In genomic region chr6:112304751-112305150, GRCm38 (mm10) we compare ENCODE assay signal across 9 mouse cellular contexts. TPM values are rescaled to one million over a fixed set of nuclear protein-coding genes. Genes with fewer than 3 reads are reported as not detected.
A peak's percentile ranks its signal among the peaks of the same experiment; 100 is the strongest.
DNase-seq lines count a peak whose midpoint lies in the region; ATAC-seq and TF ChIP-seq lines count a peak whose summit lies in the region.
"Had no signal": no experiment of that assay in that cellular context is flagged by ENCODE, and none has a peak within 500 bp of the region (broad histone marks: within the 10 kb centered on the region; RNA-seq: fewer than 3 reads in every experiment).

No protein-coding gene starts in this region.

- H3K27me3 ChIP-seq in kidney, adult 2 months (replicated peaks; ENCODE audit: control insufficient read depth, insufficient read depth, low read length), result no peaks in the 10 kb centered on the region
- no peaks in the 10 kb centered on the region for H3K27me3 ChIP-seq in kidney, embryonic 14.5 days (ENCODE audit: control insufficient read depth, insufficient read depth, low read length)
- H3K27me3 ChIP-seq in forebrain, embryonic 11.5 days (ENCODE audit: control insufficient read depth, insufficient read depth, low read length), result no peaks in the 10 kb centered on the region

- DNase-seq in kidney, adult 2 months, result peak; percentile 78
- peak; percentile 38 to 60 for DNase-seq in gastrocnemius, adult 8-10 months (ENCODE audit: low spot score in 2 of 2)
- peak; percentile 65 for DNase-seq in kidney, postnatal 14 days
- DNase-seq in ovary, postnatal 14 days (ENCODE audit: low spot score), result peak; percentile 19
- DNase-seq in spleen, postnatal 14 days (ENCODE audit: low spot score in 2 of 2), result no peak
- no peak for DNase-seq in forebrain, embryonic 11.5 days (ENCODE audit: low spot score)
- no peak for DNase-seq in retina, embryonic 14.5 days (ENCODE audit: low spot score)

- no peaks in the 10 kb centered on the region for H3K36me3 ChIP-seq in kidney, adult 2 months (ENCODE audit: control insufficient read depth, insufficient read depth, low read length)
- H3K36me3 ChIP-seq in kidney, embryonic 14.5 days (ENCODE audit: control insufficient read depth, insufficient read depth, low read length), result no peaks in the 10 kb centered on the region
- H3K36me3 ChIP-seq in forebrain, embryonic 11.5 days (ENCODE audit: control insufficient read depth, insufficient read depth, low read length), result no peaks in the 10 kb centered on the region

- H3K4me3 ChIP-seq in kidney, adult 2 months (ENCODE audit: insufficient read depth, low read depth, low read length), result no peak overlapping the region
- no peak overlapping the region for H3K4me3 ChIP-seq in kidney, embryonic 14.5 days (ENCODE audit: low read length)
- H3K4me3 ChIP-seq in forebrain, embryonic 11.5 days (ENCODE audit: low read depth, low read length), result no peak overlapping the region

- H3K27ac ChIP-seq in kidney, adult 2 months (ENCODE audit: insufficient read depth, low read depth, low read length), result peak overlapping the region; percentile 34
- H3K27ac ChIP-seq in kidney, embryonic 14.5 days (ENCODE audit: low read depth, low read length), result no peak overlapping the region
- H3K27ac ChIP-seq in forebrain, embryonic 11.5 days (ENCODE audit: low read depth, low read length), result no peak overlapping the region

- no peak overlapping the region for H3K9ac ChIP-seq in kidney, embryonic 14.5 days (ENCODE audit: low read depth, low read length)
- H3K9ac ChIP-seq in forebrain, embryonic 11.5 days (ENCODE audit: low read length), result no peak overlapping the region

- no peaks in the 10 kb centered on the region for H3K9me3 ChIP-seq in kidney, embryonic 14.5 days (ENCODE audit: control insufficient read depth, low read length)
- H3K9me3 ChIP-seq in forebrain, embryonic 11.5 days (ENCODE audit: control insufficient read depth, low read length), result no peaks in the 10 kb centered on the region

- ATAC-seq in kidney, embryonic 14.5 days (ENCODE audit: low FRiP score, low TSS enrichment), result no peak; the same call in 1 of the 2 replicates
- ATAC-seq in forebrain, embryonic 11.5 days (replicated peaks; ENCODE audit: low FRiP score), result no peak

- H3K4me1 ChIP-seq in kidney, adult 2 months (ENCODE audit: control insufficient read depth, insufficient read depth, low read length), result peaks cover 11% of the 10 kb centered on the region
- peaks cover 12% of the 10 kb centered on the region for H3K4me1 ChIP-seq in kidney, embryonic 14.5 days (ENCODE audit: control insufficient read depth, insufficient read depth, low read length)
- no peaks in the 10 kb centered on the region for H3K4me1 ChIP-seq in forebrain, embryonic 11.5 days (replicated peaks; ENCODE audit: control insufficient read depth, insufficient read depth, low read length)

- 35% methylated on average over 8 of the region's 8 CpGs for WGBS in kidney, adult 2 months
- 42% methylated on average over 8 of the region's 8 CpGs for WGBS in kidney, embryonic 14.5 days
- WGBS in forebrain, embryonic 11.5 days, result 86% methylated on average over 8 of the region's 8 CpGs

- no peak for TF ChIP-seq CTCF in kidney, adult 2 months (conservative IDR thresholded peaks at IDR 0.05; ENCODE audit: insufficient read depth, insufficient read length, low read depth, low read length)

- no peak overlapping the region for H3K4me2 ChIP-seq in kidney, embryonic 14.5 days (replicated peaks; ENCODE audit: low read depth, low read length)
- H3K4me2 ChIP-seq in forebrain, embryonic 11.5 days (ENCODE audit: low read depth, low read length, severe bottlenecking), result no peak overlapping the region

- TF ChIP-seq POLR2A in kidney, adult 2 months (IDR thresholded peaks at IDR 0.05; ENCODE audit: low read depth, low read length), result no peak

RNA-seq across cellular contexts. Expression of gene Lmcd1, which starts 31.2 kb away (rescaled TPM):
- 10.9 and 14.0 TPM in 2 replicates for polyA plus RNA-seq in kidney, adult 2 months (2012; rRNA removed)
- polyA plus RNA-seq in kidney, embryonic 14.5 days (2014; fragmentation: Nextera tagmentation; extraction: Ambion mirVana), result 14.5 and 20.0 TPM in 2 replicates
- total RNA-seq in gastrocnemius, adult 8-10 months (2022), result 100 to 1,000 TPM; 105 to 136 (median 119) TPM
- polyA plus RNA-seq in forebrain, embryonic 11.5 days (2014; fragmentation: Nextera tagmentation; extraction: Ambion mirVana), result 3.4 and 3.9 TPM in 2 replicates
- total RNA-seq: MEL had no signal

Comparison
In these comparisons a context has a peak if more than half of its experiments do, and no peak if none do; other contexts are left out.
1. DNase-seq: peak in kidney, adult 2 months (single experiment), gastrocnemius, adult 8-10 months (2 of 2), kidney, postnatal 14 days (single experiment) and ovary, postnatal 14 days (single experiment); none in spleen, postnatal 14 days (0 of 2), forebrain, embryonic 11.5 days (single experiment) and retina, embryonic 14.5 days (single experiment).